Mouse (Mus musculus) T-helper 2 cell (primary cell): ENCODE data around the gene 1810013L24Rik.
"Not testable (repeated sequence)": the region's sequence is repeated elsewhere in the genome, so short reads cannot be mapped to it uniquely, and the experiment has no call there.

ENCODE experiments used
- in situ Hi-C: fragments of 300-600 bp; cut with MboI, MseI; formaldehyde crosslinking; loops from one replicate; pipeline ENCODE4 v1.15.1; 2025; ENCODE audit warnings: high pct_unique_total_duplicates

1810013L24Rik gene

GRCm38 (mm10) chr16:8883674-8884241, 53.9 kb downstream of the 1810013L24Rik start:
- in situ Hi-C loops = no loop called here

- in situ Hi-C loops = not testable (repeated sequence)
Measured at GRCm38 (mm10) chr16:8894214-8894613, 64.3 kb downstream of the 1810013L24Rik start.

GRCm38 (mm10) chr16:8895301-8895700, 65.4 kb downstream of the 1810013L24Rik start:
- in situ Hi-C loops = no loop called here

GRCm38 (mm10) chr16:8906115-8906514, 76.2 kb downstream of the 1810013L24Rik start:
- in situ Hi-C loops = not testable (repeated sequence)
